8 mouse cellular contexts compared by ENCODE assay signal in genomic region chr5:114689700-114690366, GRCm38 (mm10). TPM values are rescaled to one million over a fixed set of nuclear protein-coding genes. Genes with fewer than 3 reads are reported as not detected.
A peak's percentile ranks its signal among the peaks of the same experiment; 100 is the strongest.
DNase-seq lines count a peak whose midpoint lies in the region; ATAC-seq and TF ChIP-seq lines count a peak whose summit lies in the region.

No protein-coding gene starts in this region.

- H3K4me3 ChIP-seq in hindbrain, embryonic 12.5 days = peak overlapping the region; percentile 71
- H3K4me3 ChIP-seq in limb, embryonic 14.5 days (replicated peaks; ENCODE audit: low read length) = peak overlapping the region; percentile 75
- peak overlapping the region; percentile 78 for H3K4me3 ChIP-seq in midbrain, embryonic 13.5 days (replicated peaks)

- WGBS in hindbrain, embryonic 12.5 days = 22% methylated on average over 16 of the region's 16 CpGs
- WGBS in limb, embryonic 14.5 days = 20% methylated on average over 16 of the region's 16 CpGs
- WGBS in midbrain, embryonic 13.5 days = 21% methylated on average over 16 of the region's 16 CpGs

- H3K4me1 ChIP-seq in hindbrain, embryonic 12.5 days = peaks cover 22% of the 10 kb centered on the region
- peaks cover 5% of the 10 kb centered on the region; the same call in 1 of the 2 replicates for H3K4me1 ChIP-seq in limb, embryonic 14.5 days (ENCODE audit: control insufficient read depth, insufficient read depth, low read length)
- H3K4me1 ChIP-seq in midbrain, embryonic 13.5 days (replicated peaks) = peaks cover 26% of the 10 kb centered on the region

- peaks cover 7% of the 10 kb centered on the region; the same call in 1 of the 2 replicates for H3K27me3 ChIP-seq in hindbrain, embryonic 12.5 days
- no peaks in the 10 kb centered on the region for H3K27me3 ChIP-seq in limb, embryonic 14.5 days (ENCODE audit: control insufficient read depth, insufficient read depth, low read length)
- no peaks in the 10 kb centered on the region; the same call in 1 of the 2 replicates for H3K27me3 ChIP-seq in midbrain, embryonic 13.5 days

- ATAC-seq in hindbrain, embryonic 12.5 days (ENCODE audit: low FRiP score) = no peak
- ATAC-seq in limb, embryonic 14.5 days (ENCODE audit: low FRiP score, low read depth) = no peak
- ATAC-seq in midbrain, embryonic 13.5 days = no peak

- peak overlapping the region; percentile 76 for H3K9ac ChIP-seq in hindbrain, embryonic 12.5 days
- H3K9ac ChIP-seq in limb, embryonic 14.5 days (ENCODE audit: low read depth, low read length, severe bottlenecking) = peak overlapping the region; percentile 80
- peak overlapping the region; percentile 92 for H3K9ac ChIP-seq in midbrain, embryonic 13.5 days (replicated peaks)

- no peak for TF ChIP-seq POLR2A in limb, embryonic 14.5 days (IDR thresholded peaks at IDR 0.05; ENCODE audit: borderline replicate concordance, extremely low read depth, insufficient read depth, insufficient read length)

- H3K36me3 ChIP-seq in hindbrain, embryonic 12.5 days = no peaks in the 10 kb centered on the region
- no peaks in the 10 kb centered on the region for H3K36me3 ChIP-seq in limb, embryonic 14.5 days (ENCODE audit: control insufficient read depth, insufficient read depth, low read length)
- no peaks in the 10 kb centered on the region for H3K36me3 ChIP-seq in midbrain, embryonic 13.5 days

- no peak overlapping the region for H3K27ac ChIP-seq in hindbrain, embryonic 12.5 days
- no peak overlapping the region for H3K27ac ChIP-seq in limb, embryonic 14.5 days (replicated peaks; ENCODE audit: low read depth, low read length)
- no peak overlapping the region for H3K27ac ChIP-seq in midbrain, embryonic 13.5 days

- H3K9me3 ChIP-seq in hindbrain, embryonic 12.5 days (replicated peaks) = no peaks in the 10 kb centered on the region
- no peaks in the 10 kb centered on the region for H3K9me3 ChIP-seq in limb, embryonic 14.5 days (ENCODE audit: control insufficient read depth, low read length)
- no peaks in the 10 kb centered on the region for H3K9me3 ChIP-seq in midbrain, embryonic 13.5 days

- H3K4me2 ChIP-seq in hindbrain, embryonic 12.5 days (replicated peaks) = peak overlapping the region; percentile 88
- peak overlapping the region; percentile 87 for H3K4me2 ChIP-seq in limb, embryonic 14.5 days (replicated peaks; ENCODE audit: low read depth, low read length, severe bottlenecking)
- peak overlapping the region; percentile 89 for H3K4me2 ChIP-seq in midbrain, embryonic 13.5 days (replicated peaks)

- DNase-seq in adrenal gland, postnatal 14 days = peak; percentile 51
- no peak for DNase-seq in adrenal gland, adult 8-10 months
- DNase-seq in c-Kit-positive CD71-positive TER-119-positive erythroid progenitor cells, embryonic 14.5 days (ENCODE audit: low spot score) = peak; percentile 27
- no peak for DNase-seq in limb, embryonic 14.5 days (ENCODE audit: low spot score)
- DNase-seq in thymus, postnatal 4 days = peak; percentile 55
- no peak for DNase-seq in frontal cortex, postnatal 10 days (ENCODE audit: low spot score in 2 of 2)

RNA-seq across cellular contexts. Expression of gene Gltp, which starts 1.0 kb away (rescaled TPM):
- total RNA-seq in adrenal gland, postnatal 14 days (2021) = 39.2 and 41.7 TPM in 2 replicates
- 10 to 100 TPM; 49.4 to 67.4 (median 55.3) TPM for total RNA-seq in adrenal gland, adult 8-10 months (2022)
- 60.5 and 63.3 TPM in 2 replicates for polyA plus RNA-seq in hindbrain, embryonic 12.5 days (2016; fragmentation: Nextera tagmentation; extraction: Ambion mirVana)
- polyA plus RNA-seq in limb, embryonic 14.5 days (2012; rRNA removed) = 132 and 144 TPM in 2 replicates
- 229 and 289 TPM in 2 replicates for polyA plus RNA-seq in limb, embryonic 14.5 days (2014; fragmentation: Nextera tagmentation; extraction: Ambion mirVana)
- polyA plus RNA-seq in midbrain, embryonic 13.5 days (2015; fragmentation: Nextera tagmentation; extraction: Ambion mirVana) = 41.1 and 43.2 TPM in 2 replicates

RNA-seq across cellular contexts. Expression of gene Tchp, which starts 17.7 kb away (rescaled TPM):
- total RNA-seq in adrenal gland, postnatal 14 days (2021) = 6.9 and 10.0 TPM in 2 replicates
- total RNA-seq in adrenal gland, adult 8-10 months (2022) = 10 to 100 TPM in 2 of 4 experiments, 1 to 10 TPM in 2; 7.4 to 27.5 (median 12.3) TPM
- 19.6 and 21.1 TPM in 2 replicates for polyA plus RNA-seq in hindbrain, embryonic 12.5 days (2016; fragmentation: Nextera tagmentation; extraction: Ambion mirVana)
- polyA plus RNA-seq in limb, embryonic 14.5 days (2012; rRNA removed) = 29.9 and 33.6 TPM in 2 replicates
- 10.7 and 13.0 TPM in 2 replicates for polyA plus RNA-seq in limb, embryonic 14.5 days (2014; fragmentation: Nextera tagmentation; extraction: Ambion mirVana)
- 18.5 and 19.7 TPM in 2 replicates for polyA plus RNA-seq in midbrain, embryonic 13.5 days (2015; fragmentation: Nextera tagmentation; extraction: Ambion mirVana)

RNA-seq across cellular contexts. Expression of gene Trpv4, which starts 31.6 kb away (rescaled TPM):
- total RNA-seq in adrenal gland, postnatal 14 days (2021) = 2.1 and 3.6 TPM in 2 replicates
- total RNA-seq in adrenal gland, adult 8-10 months (2022) = 1 to 10 TPM; 1.3 to 3.4 (median 2.4) TPM
- polyA plus RNA-seq in hindbrain, embryonic 12.5 days (2016; fragmentation: Nextera tagmentation; extraction: Ambion mirVana) = 1.3 and 1.5 TPM in 2 replicates
- 44.9 and 68.2 TPM in 2 replicates for polyA plus RNA-seq in limb, embryonic 14.5 days (2012; rRNA removed)
- 12.9 TPM in 2 replicates for polyA plus RNA-seq in limb, embryonic 14.5 days (2014; fragmentation: Nextera tagmentation; extraction: Ambion mirVana)
- polyA plus RNA-seq in midbrain, embryonic 13.5 days (2015; fragmentation: Nextera tagmentation; extraction: Ambion mirVana) = 0.39 and 0.46 TPM in 2 replicates

Comparison
In these comparisons a context has a peak if more than half of its experiments do, and no peak if none do; other contexts are left out.
1. DNase-seq: peak in adrenal gland, postnatal 14 days (single experiment), c-Kit-positive CD71-positive TER-119-positive erythroid progenitor cells, embryonic 14.5 days (single experiment) and thymus, postnatal 4 days (single experiment); none in adrenal gland, adult 8-10 months (single experiment), limb, embryonic 14.5 days (single experiment) and frontal cortex, postnatal 10 days (0 of 2).
2. Peak in every context shown above with its lines, with median percentiles within 50 percentile points of each other: H3K4me2 ChIP-seq, H3K4me3 ChIP-seq and H3K9ac ChIP-seq.